Mouse (Mus musculus): ENCODE results near the gene Slc8a1. TPM values are rescaled to one million over a fixed set of nuclear protein-coding genes. Genes with fewer than 3 reads are reported as not detected.

The Slc8a1 gene
- total and polyA plus RNA-seq, 3 experiments, result not detected

GRCm38 (mm10) chr17:81735583-81735982, 2.6 kb downstream of the Slc8a1 start:
- in situ Hi-C loops (cut with MboI; ENCODE audit: low pct_ligation_motif_present, low pct_unique_long_range_greater_than_20kb, low sequenced_read_pairs) (no loop called here), dilution Hi-C loops (cut with MboI; ENCODE audit: extremely low pct_ligation_motif_present, extremely low pct_unique_long_range_greater_than_20kb, low sequenced_read_pairs) (no loop called here)
- no peak overlapping the region for H3K27ac ChIP-seq (ENCODE audit: insufficient read depth, low read depth)
- H3K9ac ChIP-seq (ENCODE audit: insufficient read depth, low read depth), result no peak overlapping the region
- no peak for TF ChIP-seq MAFK (IDR thresholded peaks at IDR 0.05; ENCODE audit: insufficient replicate concordance, low read length)
- no peak for TF ChIP-seq MEF2A (IDR thresholded peaks at IDR 0.05; ENCODE audit: borderline replicate concordance, low read depth, low read length)
- no peak for TF ChIP-seq TCF12 (IDR thresholded peaks at IDR 0.05; ENCODE audit: low read depth, low read length)
- no peak for TF ChIP-seq ETS1 (conservative IDR thresholded peaks at IDR 0.05; ENCODE audit: low read depth, low read length)
- TF ChIP-seq MAX (IDR thresholded peaks at IDR 0.05; ENCODE audit: low read length), result no peak
- TF ChIP-seq CHD1 (IDR thresholded peaks at IDR 0.05; ENCODE audit: low read depth, low read length), result no peak
- no peak for TF ChIP-seq ZMIZ1 (IDR thresholded peaks at IDR 0.05; ENCODE audit: low read depth, low read length)
- no peak for TF ChIP-seq SMC3 (IDR thresholded peaks at IDR 0.05; ENCODE audit: low read depth, low read length)
- TF ChIP-seq JUN (IDR thresholded peaks at IDR 0.05; ENCODE audit: insufficient read depth, low read depth, low read length), result no peak
- TF ChIP-seq IRF4 (IDR thresholded peaks at IDR 0.05; ENCODE audit: low read depth, low read length), result no peak
- no peak for TF ChIP-seq ZC3H11A (IDR thresholded peaks at IDR 0.05; ENCODE audit: low read depth, low read length)
- no peak for TF ChIP-seq TBP (conservative IDR thresholded peaks at IDR 0.05; ENCODE audit: low read depth, low read length)
- no peak for TF ChIP-seq ZKSCAN1 (IDR thresholded peaks at IDR 0.05; ENCODE audit: borderline replicate concordance, low read depth, low read length)
- no peak for TF ChIP-seq EP300 (IDR thresholded peaks at IDR 0.05; ENCODE audit: low read length)
- no peaks in the 10 kb centered on the region for H3K36me3 ChIP-seq (replicated peaks in 1 of 2; ENCODE audit: control insufficient read depth in 1 of 2, insufficient read depth in 1 of 2, low read length in 1 of 2)
- H3K4me3 ChIP-seq (replicated peaks in 1 of 3; ENCODE audit: low read depth in 2 of 3, low read length in 2 of 3, poor library complexity in 1 of 3), result no peak overlapping the region
- no peaks in the 10 kb centered on the region for H3K4me1 ChIP-seq (ENCODE audit: control insufficient read depth in 1 of 2, insufficient read depth in 2 of 2)
- no peaks in the 10 kb centered on the region for H3K79me2 ChIP-seq (replicated peaks; ENCODE audit: control insufficient read depth, extremely low read depth, insufficient read depth, poor library complexity, severe bottlenecking)
- DNase-seq (ENCODE audit: extremely low read depth), result no peak
- no peaks in the 10 kb centered on the region for H3K27me3 ChIP-seq (replicated peaks)
- H3K4me2 ChIP-seq (ENCODE audit: insufficient read depth, low read depth, poor library complexity, severe bottlenecking), result no peak overlapping the region
- H3K9me3 ChIP-seq (replicated peaks; ENCODE audit: low read length), result peaks cover 32% of the 10 kb centered on the region

GRCm38 (mm10) chr17:81729891-81730290, 8.3 kb downstream of the Slc8a1 start:
- Histone ChIP-seq H3K4me2 (ENCODE audit: insufficient read depth, low read depth, poor library complexity, severe bottlenecking) (no peak overlapping the region), H3K27me3 (replicated peaks) (no peaks in the 10 kb centered on the region), H3K4me1 (ENCODE audit: control insufficient read depth in 1 of 2, insufficient read depth in 2 of 2) (no peaks in the 10 kb centered on the region), H3K9me3 (replicated peaks; ENCODE audit: low read length) (peaks cover 20% of the 10 kb centered on the region), H3K9ac (ENCODE audit: insufficient read depth, low read depth) (no peak overlapping the region), H3K4me3 (replicated peaks in 1 of 3; ENCODE audit: low read depth in 2 of 3, low read length in 2 of 3, poor library complexity in 1 of 3) (no peak overlapping the region), H3K79me2 (replicated peaks; ENCODE audit: control insufficient read depth, extremely low read depth, insufficient read depth, poor library complexity, severe bottlenecking) (no peaks in the 10 kb centered on the region), H3K36me3 (replicated peaks in 1 of 2; ENCODE audit: control insufficient read depth in 1 of 2, insufficient read depth in 1 of 2, low read length in 1 of 2) (no peaks in the 10 kb centered on the region), H3K27ac (ENCODE audit: insufficient read depth, low read depth) (no peak overlapping the region)
- no peak for TF ChIP-seq ZC3H11A (IDR thresholded peaks at IDR 0.05; ENCODE audit: low read depth, low read length)
- TF ChIP-seq SIN3A (IDR thresholded peaks at IDR 0.05; ENCODE audit: low read length), result no peak
- TF ChIP-seq JUN (IDR thresholded peaks at IDR 0.05; ENCODE audit: insufficient read depth, low read depth, low read length), result no peak
- no peak for TF ChIP-seq BHLHE40 (IDR thresholded peaks at IDR 0.05; ENCODE audit: low read depth, low read length)
- TF ChIP-seq HCFC1 (IDR thresholded peaks at IDR 0.05; ENCODE audit: low read depth, low read length), result no peak
- no peak for TF ChIP-seq ZKSCAN1 (IDR thresholded peaks at IDR 0.05; ENCODE audit: borderline replicate concordance, low read depth, low read length)
- no peak for TF ChIP-seq RCOR1 (conservative IDR thresholded peaks at IDR 0.05; ENCODE audit: low read depth, low read length)
- TF ChIP-seq UBTF (IDR thresholded peaks at IDR 0.05; ENCODE audit: low read depth, low read length), result no peak
- TF ChIP-seq MEF2A (IDR thresholded peaks at IDR 0.05; ENCODE audit: borderline replicate concordance, low read depth, low read length), result no peak
- TF ChIP-seq USF2 (conservative IDR thresholded peaks at IDR 0.05; ENCODE audit: low read depth, low read length), result no peak
- TF ChIP-seq RAD21 (IDR thresholded peaks at IDR 0.05; ENCODE audit: low read depth, low read length), result no peak
- no peak for TF ChIP-seq KAT2A (IDR thresholded peaks at IDR 0.05; ENCODE audit: insufficient replicate concordance, low read length)
- no peak for TF ChIP-seq NELFE (IDR thresholded peaks at IDR 0.05; ENCODE audit: low read depth, low read length)
- dilution Hi-C loops (cut with MboI; ENCODE audit: extremely low pct_ligation_motif_present, extremely low pct_unique_long_range_greater_than_20kb, low sequenced_read_pairs), result no loop called here
- no peak for DNase-seq (ENCODE audit: extremely low read depth)
- in situ Hi-C loops (cut with MboI; ENCODE audit: low pct_ligation_motif_present, low pct_unique_long_range_greater_than_20kb, low sequenced_read_pairs), result no loop called here
